Mouse (Mus musculus): ENCODE data around the gene Dab2ip. TPM values are rescaled to one million over a fixed set of nuclear protein-coding genes. Genes with fewer than 3 reads are reported as not detected.

Gene Dab2ip
- polyA plus RNA-seq, 1 experiment from 2014 or later, result 44.0 TPM

- peaks cover 7% of the 10 kb centered on the region for H3K4me1 ChIP-seq (replicated peaks)
- H3K4me3 ChIP-seq, result no peak overlapping the region
- H3K27ac ChIP-seq, result no peak overlapping the region
- H3K27me3 ChIP-seq, result no peaks in the 10 kb centered on the region
- no peak for ATAC-seq (replicated peaks; ENCODE audit: insufficient number of reproducible peaks, insufficient read depth, low FRiP score, low read depth)
- WGBS, result 87% methylated on average over 13 of the region's 13 CpGs
- no peak overlapping the region for H3K9ac ChIP-seq
- H3K36me3 ChIP-seq, result peaks cover 93% of the 10 kb centered on the region
- no peaks in the 10 kb centered on the region for H3K9me3 ChIP-seq (replicated peaks)
- no peak overlapping the region for H3K4me2 ChIP-seq
Measured at GRCm38 (mm10) chr2:35720550-35720949, 162.5 kb downstream of the Dab2ip start.

DNA sequence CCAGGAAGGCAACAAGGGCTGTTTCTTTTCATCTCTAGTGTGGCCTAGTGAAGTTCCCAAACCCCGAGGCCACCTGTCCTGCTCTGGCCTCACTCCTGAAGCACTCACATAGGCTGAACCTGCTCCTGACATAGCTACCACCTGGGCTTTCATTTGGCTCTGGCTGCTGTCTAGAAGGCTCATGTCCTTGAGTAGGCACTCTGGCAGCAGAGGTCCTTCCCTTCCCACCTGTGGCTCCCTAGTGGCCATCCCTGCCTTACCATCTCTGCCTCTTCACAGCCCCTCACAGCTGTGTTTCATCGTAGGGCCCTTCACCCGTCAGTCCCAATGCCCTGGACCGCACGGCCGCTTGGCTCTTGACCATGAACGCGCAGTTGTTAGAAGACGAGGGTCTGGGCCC, 162.9 kb downstream of the Dab2ip start:
- ATAC-seq (replicated peaks; ENCODE audit: insufficient number of reproducible peaks, insufficient read depth, low FRiP score, low read depth), result no peak
- no peak overlapping the region for H3K9ac ChIP-seq
- no peak overlapping the region for H3K27ac ChIP-seq
- peaks cover 89% of the 10 kb centered on the region for H3K36me3 ChIP-seq
- no peak overlapping the region for H3K4me3 ChIP-seq
- no peaks in the 10 kb centered on the region for H3K9me3 ChIP-seq (replicated peaks)
- H3K4me2 ChIP-seq, result no peak overlapping the region
- H3K27me3 ChIP-seq, result no peaks in the 10 kb centered on the region
- peaks cover 7% of the 10 kb centered on the region; the same call in 1 of the 2 replicates for H3K4me1 ChIP-seq (replicated peaks)
- 87% methylated on average over 9 of the region's 9 CpGs for WGBS

- no peak for ATAC-seq (replicated peaks; ENCODE audit: insufficient number of reproducible peaks, insufficient read depth, low FRiP score, low read depth)
- Histone ChIP-seq H3K27ac (no peak overlapping the region), H3K9me3 (replicated peaks) (no peaks in the 10 kb centered on the region), H3K9ac (no peak overlapping the region), H3K4me3 (no peak overlapping the region), H3K4me1 (replicated peaks) (0 out of 2 replicates have a peak, but pooled peaks cover 3% of the 10 kb centered on the region), H3K4me2 (no peak overlapping the region), H3K36me3 (peaks cover 86% of the 10 kb centered on the region), H3K27me3 (no peaks in the 10 kb centered on the region)
- 87% methylated on average over 9 of the region's 9 CpGs for WGBS
Measured at GRCm38 (mm10) chr2:35722821-35723220, 164.8 kb downstream of the Dab2ip start.

DNA sequence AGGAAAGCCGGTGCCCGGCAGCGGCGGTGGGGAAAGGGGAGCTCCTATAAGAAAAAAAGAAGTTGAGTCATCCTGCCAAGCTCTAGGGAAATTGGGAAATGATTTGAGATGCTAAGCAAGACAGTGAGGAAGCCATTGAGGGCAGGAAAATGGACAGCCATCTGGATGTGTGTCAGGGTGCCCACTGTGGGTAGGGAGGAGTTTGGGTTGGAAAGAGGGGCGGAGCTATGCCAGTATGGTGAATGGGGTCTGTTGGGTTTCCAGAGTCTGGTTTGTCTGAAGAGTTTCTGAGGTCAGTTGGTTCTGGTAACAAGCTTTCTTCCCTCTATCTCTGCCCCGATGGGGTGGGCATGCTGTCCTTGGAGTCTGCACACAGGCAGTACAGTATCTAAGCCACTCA, 165.2 kb downstream of the Dab2ip start:
- Histone ChIP-seq H3K27me3 (no peaks in the 10 kb centered on the region), H3K27ac (no peak overlapping the region), H3K9me3 (replicated peaks) (no peaks in the 10 kb centered on the region), H3K36me3 (peaks cover 86% of the 10 kb centered on the region), H3K4me3 (no peak overlapping the region), H3K4me1 (replicated peaks) (peaks cover 6% of the 10 kb centered on the region), H3K4me2 (no peak overlapping the region), H3K9ac (no peak overlapping the region)
- WGBS, result 95% methylated on average over 6 of the region's 6 CpGs
- ATAC-seq (replicated peaks; ENCODE audit: insufficient number of reproducible peaks, insufficient read depth, low FRiP score, low read depth), result no peak

DNA sequence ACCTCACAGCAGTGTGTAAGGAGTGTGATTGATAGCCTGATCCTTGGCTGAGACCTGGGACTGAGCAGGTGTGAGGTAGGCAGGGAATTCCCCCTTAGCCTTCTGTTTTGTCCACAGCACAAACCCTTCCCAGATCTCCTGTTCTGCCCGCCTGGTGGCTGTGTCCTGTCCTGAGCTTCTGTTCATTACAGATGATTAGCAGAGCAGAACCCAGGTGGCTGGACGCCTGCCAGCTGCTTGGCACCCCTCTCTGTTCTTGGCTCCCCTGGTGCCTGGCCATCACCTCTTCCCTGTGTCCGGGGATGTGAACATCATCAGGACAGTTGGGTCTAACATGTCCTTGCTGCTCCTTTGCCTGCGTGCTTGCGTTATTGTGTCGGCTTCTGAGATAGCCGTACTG, 165.6 kb downstream of the Dab2ip start:
- Histone ChIP-seq H3K27ac (no peak overlapping the region), H3K4me1 (replicated peaks) (peaks cover 10% of the 10 kb centered on the region), H3K36me3 (peaks cover 86% of the 10 kb centered on the region), H3K4me2 (no peak overlapping the region), H3K27me3 (no peaks in the 10 kb centered on the region), H3K9me3 (replicated peaks) (no peaks in the 10 kb centered on the region), H3K4me3 (no peak overlapping the region), H3K9ac (no peak overlapping the region)
- no peak for ATAC-seq (replicated peaks; ENCODE audit: insufficient number of reproducible peaks, insufficient read depth, low FRiP score, low read depth)
- WGBS, result 78% methylated on average over 7 of the region's 7 CpGs

DNA sequence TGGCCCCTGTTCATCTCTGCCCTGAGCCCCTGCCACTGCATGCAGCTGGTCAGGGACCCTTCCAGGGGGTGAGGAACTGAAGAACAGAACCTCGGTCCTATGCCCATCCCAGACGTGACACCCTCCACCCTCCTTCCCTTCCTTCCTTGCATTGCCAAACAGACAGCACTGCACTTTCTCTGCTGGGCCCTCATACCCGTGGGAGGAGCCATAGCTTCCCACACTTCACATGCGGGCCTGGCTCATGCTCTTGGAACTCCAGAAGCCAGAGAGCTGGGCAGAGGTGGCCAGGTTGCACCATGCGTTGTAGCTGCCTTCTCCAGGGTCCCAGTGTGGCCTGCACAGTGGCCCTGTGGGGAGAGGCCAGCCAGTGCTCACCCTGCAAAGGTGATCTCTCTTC, 170.6 kb downstream of the Dab2ip start:
- WGBS, result 27% methylated on average over 5 of the region's 5 CpGs
- no peak overlapping the region for H3K4me2 ChIP-seq
- H3K9me3 ChIP-seq (replicated peaks), result no peaks in the 10 kb centered on the region
- H3K27ac ChIP-seq, result peak overlapping the region; percentile 52; the same call in 1 of the 2 replicates
- peaks cover 54% of the 10 kb centered on the region for H3K36me3 ChIP-seq
- no peak overlapping the region for H3K4me3 ChIP-seq
- ATAC-seq (replicated peaks; ENCODE audit: insufficient number of reproducible peaks, insufficient read depth, low FRiP score, low read depth), result 0 out of 2 replicates have a peak, but pooled peaks have one; percentile 6
- H3K27me3 ChIP-seq, result no peaks in the 10 kb centered on the region
- peaks cover 23% of the 10 kb centered on the region for H3K4me1 ChIP-seq (replicated peaks)
- H3K9ac ChIP-seq, result no peak overlapping the region

GRCm38 (mm10) chr2:35729077-35730065, 171.3 kb downstream of the Dab2ip start:
- no peak overlapping the region for H3K9ac ChIP-seq
- H3K36me3 ChIP-seq, result peaks cover 46% of the 10 kb centered on the region; the same call in 1 of the 2 replicates
- no peak overlapping the region for H3K4me2 ChIP-seq
- no peaks in the 10 kb centered on the region for H3K27me3 ChIP-seq
- no peak overlapping the region for H3K4me3 ChIP-seq
- WGBS, result 44% methylated on average over 16 of the region's 16 CpGs
- H3K4me1 ChIP-seq (replicated peaks), result peaks cover 22% of the 10 kb centered on the region
- peak overlapping the region; percentile 52 for H3K27ac ChIP-seq
- H3K9me3 ChIP-seq (replicated peaks), result no peaks in the 10 kb centered on the region
- ATAC-seq (replicated peaks; ENCODE audit: insufficient number of reproducible peaks, insufficient read depth, low FRiP score, low read depth), result peak; percentile 72

- no peak overlapping the region for H3K27ac ChIP-seq
- peaks cover 35% of the 10 kb centered on the region; the same call in 1 of the 2 replicates for H3K36me3 ChIP-seq
- H3K9ac ChIP-seq, result no peak overlapping the region
- WGBS, result 64% methylated on average over 18 of the region's 18 CpGs
- H3K4me2 ChIP-seq, result no peak overlapping the region
- H3K27me3 ChIP-seq, result no peaks in the 10 kb centered on the region
- no peak for ATAC-seq (replicated peaks; ENCODE audit: insufficient number of reproducible peaks, insufficient read depth, low FRiP score, low read depth)
- H3K4me1 ChIP-seq (replicated peaks), result peaks cover 22% of the 10 kb centered on the region
- no peak overlapping the region for H3K4me3 ChIP-seq
- H3K9me3 ChIP-seq (replicated peaks), result no peaks in the 10 kb centered on the region; the same call in 1 of the 2 replicates
Measured at GRCm38 (mm10) chr2:35731671-35732449, 173.8 kb downstream of the Dab2ip start.

DNA sequence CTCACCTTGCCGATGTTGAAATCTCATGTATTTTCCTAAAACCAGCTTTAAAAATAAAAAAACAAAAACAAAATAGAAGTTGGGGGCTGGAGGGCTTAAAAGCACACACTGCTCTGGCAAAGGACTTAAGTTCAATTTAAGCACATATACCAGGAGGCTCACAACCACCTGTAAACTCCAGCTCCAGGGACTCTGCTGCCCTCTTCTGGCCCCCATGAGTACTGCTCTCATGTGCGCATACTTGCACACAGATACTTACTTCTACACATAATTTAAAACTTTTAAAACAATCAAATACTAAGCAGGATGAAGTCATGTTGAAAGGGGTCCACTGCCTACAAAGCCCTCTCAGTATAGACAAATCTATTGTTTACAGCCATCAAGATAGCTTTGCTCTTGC, 176.9 kb downstream of the Dab2ip start:
- H3K27ac ChIP-seq, result no peak overlapping the region
- ATAC-seq (replicated peaks; ENCODE audit: insufficient number of reproducible peaks, insufficient read depth, low FRiP score, low read depth), result no peak
- WGBS, result 98% methylated on average over 2 of the region's 2 CpGs
- H3K27me3 ChIP-seq, result no peaks in the 10 kb centered on the region
- H3K4me3 ChIP-seq, result no peak overlapping the region
- peaks cover 8% of the 10 kb centered on the region for H3K4me1 ChIP-seq (replicated peaks)
- H3K4me2 ChIP-seq, result no peak overlapping the region
- H3K9ac ChIP-seq, result no peak overlapping the region
- H3K36me3 ChIP-seq, result peaks cover 12% of the 10 kb centered on the region; the same call in 1 of the 2 replicates
- H3K9me3 ChIP-seq (replicated peaks), result no peaks in the 10 kb centered on the region; the same call in 1 of the 2 replicates

DNA sequence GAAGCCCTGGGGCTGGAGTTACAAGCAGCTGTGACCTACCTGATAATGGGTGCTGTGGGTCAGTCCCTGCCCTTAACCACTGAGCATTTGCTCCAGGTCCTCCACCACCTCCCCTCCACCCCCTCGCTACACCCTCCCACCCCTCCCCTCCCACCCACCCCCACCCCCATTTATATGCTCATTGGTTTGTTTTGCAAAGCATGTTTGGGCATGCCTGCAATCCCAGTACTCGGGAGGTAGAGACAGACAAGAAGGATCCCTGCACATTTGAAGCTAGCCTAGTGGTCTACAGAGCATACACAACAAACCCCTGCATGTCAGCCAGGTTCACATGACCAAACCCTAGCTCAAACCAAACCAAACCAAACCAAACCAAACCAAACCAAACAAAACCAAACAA, 178.0 kb downstream of the Dab2ip start:
- Histone ChIP-seq H3K27ac (no peak overlapping the region), H3K9ac (no peak overlapping the region), H3K27me3 (no peaks in the 10 kb centered on the region), H3K9me3 (replicated peaks) (no peaks in the 10 kb centered on the region; the same call in 1 of the 2 replicates), H3K4me2 (no peak overlapping the region), H3K36me3 (peaks cover 6% of the 10 kb centered on the region; the same call in 1 of the 2 replicates), H3K4me3 (no peak overlapping the region), H3K4me1 (replicated peaks) (peaks cover 6% of the 10 kb centered on the region)
- 82% methylated on average over 2 of the region's 2 CpGs for WGBS
- no peak for ATAC-seq (replicated peaks; ENCODE audit: insufficient number of reproducible peaks, insufficient read depth, low FRiP score, low read depth)

DNA sequence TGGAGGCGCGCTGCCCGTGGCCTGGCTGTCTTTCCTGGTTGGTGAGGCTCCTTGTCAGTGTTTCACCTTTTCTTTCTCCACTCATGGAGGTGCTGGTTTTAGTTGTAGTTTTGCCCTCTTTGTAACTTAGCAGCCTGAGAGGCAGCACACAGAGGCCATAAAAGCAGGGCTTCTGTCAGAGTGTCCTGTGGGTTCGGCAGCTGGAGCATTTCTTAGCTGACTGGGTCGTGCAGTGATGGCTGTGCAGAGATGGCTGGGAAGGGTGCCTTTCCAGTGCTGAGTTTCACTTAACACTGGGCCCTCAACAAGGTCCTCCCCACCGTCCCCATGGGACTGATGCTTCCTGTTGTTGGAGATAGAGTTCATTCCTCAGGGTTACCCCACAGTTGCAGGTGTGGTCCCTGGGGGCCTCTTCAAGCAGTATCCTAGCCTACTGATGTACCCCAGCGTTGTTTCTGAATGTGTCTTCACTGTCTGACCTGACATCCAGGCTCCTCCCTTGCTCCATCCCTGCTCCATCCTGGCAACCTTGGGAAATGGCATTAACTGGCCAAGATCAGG, 179.5 kb downstream of the Dab2ip start:
- ATAC-seq (replicated peaks; ENCODE audit: insufficient number of reproducible peaks, insufficient read depth, low FRiP score, low read depth), result no peak
- Histone ChIP-seq H3K9ac (no peak overlapping the region), H3K36me3 (no peaks in the 10 kb centered on the region), H3K27me3 (no peaks in the 10 kb centered on the region), H3K4me1 (replicated peaks) (peaks cover 6% of the 10 kb centered on the region), H3K4me2 (no peak overlapping the region), H3K27ac (no peak overlapping the region), H3K9me3 (replicated peaks) (no peaks in the 10 kb centered on the region; the same call in 1 of the 2 replicates), H3K4me3 (no peak overlapping the region)
- 67% methylated on average over 7 of the region's 7 CpGs for WGBS

Measured in heart, embryonic 15.5 days (tissue).